Mouse (Mus musculus): ENCODE measurements around the gene Myo3a.

GRCm38 (mm10) chr2:22620030-22620429, 392.7 kb downstream of the Myo3a start:
- TF ChIP-seq EP300 (IDR thresholded peaks at IDR 0.05; ENCODE audit: low read length) = no peak
- TF ChIP-seq USF1 (IDR thresholded peaks at IDR 0.05; ENCODE audit: low read depth, low read length) = no peak
- no peak for TF ChIP-seq ELF1 (IDR thresholded peaks at IDR 0.05; ENCODE audit: low read depth, low read length)
- TF ChIP-seq MAX (IDR thresholded peaks at IDR 0.05; ENCODE audit: low read length) = no peak
- TF ChIP-seq ZNF384 (IDR thresholded peaks at IDR 0.05; ENCODE audit: low read depth, low read length) = no peak
- TF ChIP-seq CTCF (conservative IDR thresholded peaks at IDR 0.05 in 1 of 2, IDR thresholded peaks at IDR 0.05 in 1 of 2; ENCODE audit: low read depth in 2 of 2, low read length in 2 of 2) = no peak
- TF ChIP-seq ETS1 (conservative IDR thresholded peaks at IDR 0.05; ENCODE audit: low read depth, low read length) = no peak
- no peak for TF ChIP-seq POLR2A (IDR thresholded peaks at IDR 0.05; ENCODE audit: low read depth, low read length)
- TF ChIP-seq E2F4 (IDR thresholded peaks at IDR 0.05; ENCODE audit: insufficient replicate concordance, low read depth, low read length) = no peak
- TF ChIP-seq SMC3 (IDR thresholded peaks at IDR 0.05; ENCODE audit: low read depth, low read length) = no peak
